Mouse (Mus musculus): ENCODE data around the gene Cfdp1.

Cfdp1 gene

DNA sequence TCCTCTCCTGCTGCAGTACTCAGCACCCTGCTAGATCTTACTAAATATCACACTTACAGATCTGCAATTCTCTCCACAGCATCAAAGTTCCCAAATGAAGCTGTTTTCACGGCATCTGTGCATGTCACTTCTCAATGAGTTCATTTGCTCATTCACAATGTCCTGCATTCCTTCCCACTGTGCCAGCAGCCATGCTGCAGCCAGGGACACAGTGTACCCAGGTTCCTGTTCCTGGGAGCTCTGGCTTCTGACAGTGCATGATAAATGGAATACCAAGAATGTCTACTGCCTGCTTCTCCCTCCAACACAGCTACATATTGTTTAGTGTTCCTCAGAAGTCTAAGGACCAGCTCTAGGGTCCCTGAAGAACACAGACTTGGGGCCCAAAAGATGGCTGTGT lies 57.6 kb downstream of the Cfdp1 start:
- DNase-seq (ENCODE audit: low read depth, low spot score), result no peak

DNA sequence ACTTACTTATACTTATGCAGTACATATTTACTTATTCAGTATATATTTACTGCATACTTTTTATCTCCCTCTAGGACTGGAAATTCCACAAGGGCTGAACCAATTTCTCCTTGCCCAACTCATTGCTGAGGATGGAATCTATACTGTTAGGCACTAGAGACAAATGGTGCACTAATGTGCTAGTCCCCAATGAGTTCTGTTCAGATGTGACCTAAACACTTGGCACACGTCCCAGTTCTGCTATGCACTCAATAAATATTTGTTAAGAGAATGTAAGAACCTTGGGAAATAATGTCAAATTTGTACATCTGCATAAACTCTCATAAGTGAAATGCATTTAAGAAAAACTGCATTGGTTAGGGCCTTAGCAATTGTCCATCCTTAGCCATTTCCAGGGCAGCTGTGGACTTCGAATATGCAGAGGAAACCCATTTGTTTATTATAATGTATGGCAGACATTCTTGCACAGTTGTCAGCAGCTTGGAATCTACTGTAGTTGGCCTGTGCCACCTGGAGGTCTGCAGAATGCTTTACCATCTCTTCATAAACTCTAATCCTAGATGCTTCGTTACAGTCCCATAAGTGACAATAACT lies 60.7 kb downstream of the Cfdp1 start:
- DNase-seq (ENCODE audit: low read depth, low spot score), result no peak

DNA sequence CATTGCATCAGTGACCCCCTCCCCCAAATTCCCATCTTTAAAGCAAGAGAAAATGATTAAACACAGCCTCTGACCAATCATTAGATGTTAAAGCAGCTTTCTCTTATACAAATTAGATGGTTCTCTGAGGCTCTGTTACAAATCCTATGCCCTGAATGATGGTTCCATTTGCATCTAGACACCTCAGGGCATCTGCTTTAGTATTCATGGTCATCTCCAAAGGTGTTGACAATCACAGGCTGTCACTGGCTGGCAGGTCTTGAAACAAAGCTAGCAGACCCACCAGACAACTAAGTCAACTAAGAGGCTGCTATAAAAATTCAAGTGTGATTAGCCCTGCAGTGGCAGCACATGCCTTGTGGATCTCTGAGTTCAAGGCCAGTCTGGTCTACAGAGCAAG lies 64.5 kb downstream of the Cfdp1 start:
- no peak for DNase-seq (ENCODE audit: low read depth, low spot score)

DNA sequence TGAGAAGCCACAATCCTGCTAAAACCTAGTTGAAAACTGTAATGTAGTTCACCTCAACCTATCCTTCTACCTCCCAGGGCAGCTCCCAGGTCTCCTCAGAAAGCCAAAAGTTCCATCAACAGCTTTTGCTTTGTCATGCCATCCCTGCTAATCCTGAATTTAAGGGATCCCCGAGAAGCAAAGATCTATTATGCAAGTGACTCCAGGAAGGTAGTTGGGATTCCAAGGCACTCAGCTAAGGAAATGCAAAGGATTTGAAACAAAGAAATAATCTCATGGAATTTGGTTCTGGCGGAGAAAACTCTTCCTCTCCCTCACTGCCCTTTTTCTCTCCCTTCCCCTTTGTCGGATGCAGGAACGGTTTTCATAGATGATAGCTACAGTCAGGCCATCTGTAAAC lies 64.9 kb downstream of the Cfdp1 start:
- DNase-seq (ENCODE audit: low read depth, low spot score), result no peak

DNA sequence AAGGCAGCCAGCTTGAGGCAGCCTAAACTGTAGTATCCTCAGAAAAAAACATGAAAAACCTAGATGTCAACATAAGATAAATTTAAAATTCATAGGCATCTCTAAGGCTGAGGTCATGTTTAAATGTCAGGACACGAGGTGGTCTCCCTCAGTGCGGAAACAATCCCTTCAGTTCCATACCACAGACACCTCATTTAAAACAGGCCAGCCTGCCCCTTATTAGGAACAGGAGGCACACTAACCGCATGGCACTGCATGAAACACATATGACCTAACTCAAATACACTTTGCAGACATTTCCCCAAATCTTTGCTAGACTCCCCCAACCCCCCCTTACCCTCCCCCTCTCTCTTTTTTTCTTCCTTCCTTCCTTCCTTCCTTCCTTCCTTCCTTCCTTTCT lies 65.6 kb downstream of the Cfdp1 start:
- no peak for DNase-seq (ENCODE audit: low read depth, low spot score)

DNA sequence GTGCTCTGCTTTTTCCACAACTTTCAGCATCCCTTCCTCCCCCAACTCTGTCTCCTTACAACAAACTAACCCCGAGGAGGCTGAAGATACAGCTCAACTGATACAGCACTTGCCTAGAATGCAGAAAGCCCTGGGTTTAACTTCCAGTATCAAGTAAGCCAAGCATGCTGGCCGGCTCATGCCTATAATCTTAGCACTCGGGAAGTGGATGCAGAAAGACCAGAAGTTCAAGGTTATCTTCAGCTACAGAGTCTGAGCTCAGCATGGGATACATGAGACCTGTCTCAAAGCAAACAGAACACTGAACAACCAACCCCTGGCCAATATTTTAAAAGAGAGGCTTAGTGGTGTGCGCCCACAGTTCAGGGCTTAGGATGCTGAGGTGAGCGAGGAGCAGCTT lies 66.0 kb downstream of the Cfdp1 start:
- DNase-seq (ENCODE audit: low read depth, low spot score), result no peak

DNA sequence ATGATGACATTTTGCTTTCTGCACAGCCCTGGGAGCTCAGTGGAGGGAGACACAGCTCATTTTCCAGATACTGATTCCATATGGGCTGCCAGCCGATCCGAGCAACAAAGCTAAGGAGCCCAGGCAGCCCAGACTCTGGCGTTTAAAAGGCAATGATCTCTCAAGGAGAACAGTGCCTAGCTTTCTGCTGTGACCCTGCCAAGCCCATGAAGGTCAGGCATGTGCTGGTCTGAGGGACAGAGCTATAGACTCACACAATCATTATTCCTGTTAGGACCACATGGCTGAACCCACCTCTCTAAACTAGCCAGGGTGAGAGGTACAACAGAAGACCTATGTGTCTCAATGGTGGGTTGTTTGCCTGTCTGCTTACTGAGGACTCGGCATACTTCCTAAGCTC lies 66.4 kb downstream of the Cfdp1 start:
- DNase-seq (ENCODE audit: low read depth, low spot score), result no peak

DNA sequence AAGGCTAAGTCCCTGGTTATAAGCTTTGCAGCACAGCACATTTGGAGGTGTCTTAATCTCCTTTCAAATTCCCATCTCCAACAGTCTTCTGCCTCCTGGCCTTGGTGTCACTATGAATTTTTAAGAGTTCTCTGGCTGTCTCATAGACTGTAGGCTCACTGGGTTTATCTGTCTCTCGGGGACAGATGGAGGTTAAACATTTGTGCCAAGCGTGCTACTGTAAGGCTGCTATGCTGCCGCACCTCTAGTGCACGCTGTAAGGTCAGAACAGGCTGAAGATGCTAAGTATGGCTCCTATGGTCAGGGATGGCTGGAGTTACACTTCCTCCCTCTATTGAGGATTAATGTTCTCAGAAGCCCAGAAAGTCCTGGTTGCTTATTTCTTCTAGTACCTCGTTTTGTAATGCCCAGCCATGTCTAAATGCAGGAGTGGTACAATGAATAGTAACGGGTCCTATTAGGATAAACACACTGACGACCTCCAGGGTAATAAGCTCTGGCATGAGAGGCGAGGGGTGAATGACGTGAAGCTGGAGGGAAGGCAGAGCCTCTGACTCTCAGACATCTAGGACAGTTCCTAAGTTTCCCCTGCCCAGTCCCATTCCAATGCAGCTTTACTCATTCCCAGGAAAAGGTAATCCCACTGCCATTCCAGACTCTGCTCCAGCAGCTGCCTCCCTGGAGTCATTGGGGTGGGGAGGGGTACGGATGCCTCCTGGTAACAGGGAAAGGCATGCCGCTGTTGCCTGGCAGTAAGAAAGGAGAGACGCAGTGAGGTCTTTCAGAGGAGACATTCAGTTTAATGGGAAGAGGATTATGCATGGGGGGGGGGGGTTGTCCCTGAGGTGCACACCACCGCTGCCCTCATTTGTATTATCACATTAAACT lies 67.1 kb downstream of the Cfdp1 start:
- no peak for DNase-seq (ENCODE audit: low read depth, low spot score)

DNA sequence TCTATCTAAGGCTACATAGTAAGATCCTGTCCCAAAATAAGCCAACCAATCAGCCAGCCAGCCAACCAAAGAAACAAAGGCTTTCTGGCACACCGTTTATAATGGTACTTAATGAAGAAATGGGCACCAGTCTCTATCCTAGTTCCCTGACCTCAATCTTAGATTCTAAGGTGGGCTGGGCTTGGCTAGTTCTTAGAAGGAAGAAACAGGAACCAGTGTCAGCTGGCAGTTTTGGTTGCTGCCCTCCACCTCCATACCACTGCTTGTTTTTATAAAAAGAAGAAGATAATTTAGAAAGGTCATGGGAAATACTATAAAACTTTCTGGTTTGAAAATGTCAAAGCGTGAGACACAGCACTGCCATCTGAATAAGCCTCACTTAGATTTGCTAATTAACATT lies 68.0 kb downstream of the Cfdp1 start:
- DNase-seq (ENCODE audit: low read depth, low spot score), result no peak

DNA sequence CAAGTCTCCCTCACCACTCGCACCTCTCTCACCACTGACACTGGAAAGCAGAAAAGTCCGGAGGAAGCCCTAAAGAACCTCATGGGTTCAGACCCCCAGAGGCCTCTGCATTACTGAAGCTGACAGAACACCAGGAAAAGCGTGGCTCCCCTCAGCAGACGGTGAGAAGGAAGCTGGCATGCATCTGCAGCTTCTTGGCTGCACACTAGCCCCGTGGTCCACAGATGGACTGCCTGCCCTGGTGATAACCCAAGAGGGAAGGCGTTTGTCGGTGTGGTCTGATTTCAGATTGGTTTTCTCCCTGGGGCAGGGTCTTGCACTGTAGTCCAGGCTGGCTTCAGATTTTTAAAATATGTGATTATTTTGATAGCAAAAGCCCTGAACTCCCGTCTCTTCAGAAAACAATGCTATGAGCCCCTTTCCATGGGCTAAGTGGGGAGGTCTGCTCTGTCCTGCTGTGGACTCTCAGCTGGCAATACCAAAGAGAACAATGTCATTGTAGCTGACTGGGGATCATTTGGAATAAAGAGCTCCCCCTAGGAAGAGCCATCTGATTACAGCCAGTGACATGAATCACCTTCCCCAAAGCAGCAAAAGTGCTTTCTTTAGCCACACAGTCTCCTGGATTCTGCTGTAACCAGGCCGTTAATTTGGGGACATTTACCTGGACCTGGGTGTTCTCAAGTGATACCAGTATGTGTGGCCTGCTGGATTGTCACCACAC lies 71.3 kb downstream of the Cfdp1 start:
- DNase-seq (ENCODE audit: low read depth, low spot score), result no peak

DNA sequence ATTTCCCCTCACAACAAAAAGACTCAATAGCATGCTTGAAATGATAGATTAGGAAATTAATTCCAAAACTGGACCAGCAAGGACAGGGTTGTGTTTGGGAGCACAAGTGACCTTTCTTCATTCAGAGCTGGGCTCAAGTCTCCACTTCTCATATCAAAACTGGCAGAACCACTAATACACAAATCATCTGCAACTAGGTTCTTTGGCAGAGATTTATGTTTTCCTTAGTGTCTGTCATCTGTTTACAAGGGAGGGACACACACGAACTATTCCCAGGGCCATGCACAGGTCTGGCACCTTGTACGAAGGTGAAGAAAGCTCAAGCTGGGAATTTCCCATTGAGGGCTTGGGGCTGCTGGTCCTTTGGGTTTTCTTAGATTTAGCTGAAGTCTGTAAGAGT lies 71.9 kb downstream of the Cfdp1 start:
- no peak for DNase-seq (ENCODE audit: low read depth, low spot score)

DNA sequence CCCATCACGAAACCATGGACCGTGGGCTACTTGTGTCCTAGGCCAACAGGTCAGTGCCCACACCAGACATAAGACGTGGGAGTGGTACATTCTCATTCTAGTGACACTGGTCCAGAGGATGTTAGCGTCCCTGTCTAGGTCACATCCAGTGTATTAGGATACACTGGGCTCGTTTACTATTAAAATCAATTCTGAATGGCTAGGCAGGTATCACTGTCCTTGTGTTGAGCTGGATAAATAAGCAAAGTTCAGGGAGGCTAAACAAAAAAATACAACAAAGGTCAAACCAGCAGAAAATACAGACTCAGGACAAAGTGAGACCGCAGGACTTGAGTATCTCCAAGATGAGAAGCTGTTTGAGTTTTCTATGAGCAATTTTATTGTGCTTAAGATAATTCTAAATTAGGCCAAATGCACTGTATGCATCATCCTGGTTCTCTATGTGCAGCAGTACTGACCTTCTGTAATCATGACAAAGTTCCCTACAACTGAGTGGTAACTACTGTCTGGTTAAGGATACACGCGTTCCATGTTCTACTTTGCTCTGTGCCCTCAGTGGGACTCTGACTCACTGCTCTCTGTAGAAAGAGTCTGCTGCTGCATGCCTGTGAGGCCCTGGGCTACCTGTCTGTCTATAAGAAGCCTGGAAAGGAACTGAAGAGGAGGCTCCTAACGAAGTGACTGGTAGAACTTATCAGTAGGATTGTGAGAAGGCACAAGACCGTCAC lies 73.2 kb downstream of the Cfdp1 start:
- no peak for DNase-seq (ENCODE audit: low read depth, low spot score)

DNA sequence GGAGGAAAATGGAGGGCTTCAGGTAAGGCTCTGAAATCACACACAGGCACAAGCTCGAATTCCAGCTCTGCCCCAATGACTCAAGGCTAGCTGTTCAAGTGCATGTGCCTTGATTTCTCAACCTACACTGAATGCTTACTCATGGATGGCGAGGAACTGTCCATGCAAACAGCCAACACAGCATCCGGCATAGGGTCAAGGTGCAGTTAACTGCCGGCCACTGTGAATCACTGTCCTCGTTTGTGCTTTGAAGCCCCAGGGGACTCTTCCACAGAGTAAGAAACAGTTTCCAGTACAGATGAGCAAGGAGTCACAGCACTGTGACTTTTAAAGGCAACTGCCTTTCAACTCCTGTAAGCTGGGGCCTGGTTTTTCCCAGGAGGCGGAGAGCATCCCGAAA lies 74.4 kb downstream of the Cfdp1 start:
- no peak for DNase-seq (ENCODE audit: low read depth, low spot score)

DNA sequence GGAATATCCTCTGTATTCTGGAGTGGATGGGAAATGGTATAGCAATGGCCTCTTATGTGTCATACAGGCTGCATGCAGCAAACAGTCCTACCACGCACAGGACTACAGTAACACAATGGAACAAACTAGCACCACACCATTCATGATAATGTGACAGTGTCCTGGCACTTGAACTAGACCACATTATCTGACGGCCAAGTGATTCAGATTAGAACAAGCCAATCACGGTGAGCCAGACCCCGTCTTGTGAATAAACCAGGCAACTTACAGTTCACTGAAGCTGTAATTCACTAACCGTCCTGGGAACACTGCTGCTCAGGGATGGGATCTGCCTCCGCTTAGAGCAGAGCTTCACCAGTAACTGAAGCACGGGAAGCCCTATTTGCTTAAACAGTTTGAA lies 75.3 kb downstream of the Cfdp1 start:
- no peak for DNase-seq (ENCODE audit: low read depth, low spot score)

DNA sequence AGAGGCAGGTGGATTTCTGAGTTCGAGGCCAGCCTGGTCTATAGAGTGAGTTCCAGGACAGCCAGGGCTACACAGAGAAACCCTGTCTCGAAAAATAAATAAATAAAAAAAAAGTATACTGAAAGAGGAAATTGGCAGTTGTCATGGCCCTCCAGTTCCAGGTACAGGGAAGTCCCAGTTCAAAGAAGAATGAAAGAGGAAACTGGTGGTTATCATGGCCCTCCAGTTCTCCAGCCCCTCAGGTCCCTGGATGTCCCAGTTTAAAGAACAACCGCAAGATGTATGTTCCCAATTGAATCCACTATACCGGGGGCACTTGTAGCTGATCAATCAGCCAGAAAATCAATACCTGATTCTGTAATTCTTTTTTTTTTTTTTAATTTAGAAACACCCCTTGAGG lies 77.6 kb downstream of the Cfdp1 start:
- DNase-seq (ENCODE audit: low read depth, low spot score), result no peak

DNA sequence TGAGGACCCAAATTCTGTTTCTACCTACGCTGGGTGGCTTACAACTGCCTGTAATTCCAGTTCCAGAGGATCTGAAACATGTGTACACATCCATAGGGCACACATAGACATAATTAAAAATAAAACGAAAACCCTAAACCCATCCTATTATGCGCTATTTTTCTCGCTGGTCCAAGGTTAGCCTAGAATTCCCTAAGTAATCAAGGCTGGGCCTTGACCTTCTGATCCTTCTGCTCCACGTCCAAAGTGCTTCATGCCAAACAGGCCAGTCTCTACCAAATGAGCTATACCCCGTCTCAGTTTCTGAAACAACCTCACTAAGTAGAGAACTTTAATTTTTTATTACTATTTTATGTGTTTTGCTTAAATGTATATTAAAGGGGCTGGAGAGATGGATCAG lies 78.3 kb downstream of the Cfdp1 start:
- DNase-seq (ENCODE audit: low read depth, low spot score), result no peak

DNA sequence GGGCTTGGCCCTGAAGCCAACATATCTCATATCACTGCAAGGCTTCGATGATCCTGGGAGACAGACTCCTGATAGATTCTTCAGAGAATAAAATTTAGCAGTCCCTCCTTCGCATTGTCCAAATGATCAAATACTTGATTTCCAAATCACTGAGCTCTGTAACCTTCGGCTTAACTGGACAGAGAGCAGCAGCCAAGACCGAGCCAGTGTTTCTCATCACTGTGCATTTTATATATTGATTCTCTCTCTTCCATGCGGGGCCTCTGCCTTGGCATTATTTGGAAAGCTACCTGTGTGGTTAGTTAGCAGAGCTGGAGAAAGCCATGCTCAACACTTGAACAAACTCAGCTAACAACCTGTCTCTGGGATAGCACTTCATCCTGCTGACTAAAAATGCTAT lies 80.6 kb downstream of the Cfdp1 start:
- no peak for DNase-seq (ENCODE audit: low read depth, low spot score)

DNA sequence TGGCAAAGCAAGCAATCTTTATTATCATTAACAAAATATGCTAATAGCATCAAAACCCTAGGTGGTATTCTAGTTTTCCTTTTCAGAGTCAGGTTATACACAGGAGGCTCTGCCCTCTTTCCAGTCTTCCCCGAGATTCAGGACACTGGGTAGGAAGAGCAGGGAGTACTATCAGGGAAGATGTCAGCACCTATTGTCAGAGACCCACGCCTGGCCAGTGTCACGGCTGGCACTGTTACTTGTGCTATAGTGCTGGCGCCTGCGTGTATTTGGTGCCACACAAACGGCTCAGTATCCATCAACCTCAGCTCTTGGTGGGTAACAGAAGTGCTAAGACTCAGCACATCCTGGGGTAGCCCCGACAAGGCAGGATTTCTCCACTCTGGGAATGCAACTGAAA lies 81.0 kb downstream of the Cfdp1 start:
- no peak for DNase-seq (ENCODE audit: low read depth, low spot score)

DNA sequence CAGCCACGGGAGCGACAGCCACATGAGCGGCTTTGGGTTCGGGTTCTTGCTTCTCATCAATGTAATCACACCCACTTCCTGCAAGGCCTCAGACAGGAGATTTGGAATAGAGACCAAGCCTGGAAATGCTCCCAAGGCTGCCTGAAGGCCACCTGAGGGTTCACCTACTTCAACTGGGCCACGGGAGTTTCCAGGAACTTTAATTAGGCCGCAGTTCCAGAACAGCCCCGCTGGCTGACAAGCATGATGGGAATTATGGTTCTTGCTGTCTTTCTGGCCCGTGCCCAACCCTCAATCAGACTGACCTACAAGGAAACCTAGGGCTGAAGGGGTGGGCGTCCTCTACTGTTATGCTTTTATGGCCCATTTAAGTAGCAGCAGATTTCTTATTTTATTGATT lies 82.0 kb downstream of the Cfdp1 start:
- DNase-seq (ENCODE audit: low read depth, low spot score), result no peak

DNA sequence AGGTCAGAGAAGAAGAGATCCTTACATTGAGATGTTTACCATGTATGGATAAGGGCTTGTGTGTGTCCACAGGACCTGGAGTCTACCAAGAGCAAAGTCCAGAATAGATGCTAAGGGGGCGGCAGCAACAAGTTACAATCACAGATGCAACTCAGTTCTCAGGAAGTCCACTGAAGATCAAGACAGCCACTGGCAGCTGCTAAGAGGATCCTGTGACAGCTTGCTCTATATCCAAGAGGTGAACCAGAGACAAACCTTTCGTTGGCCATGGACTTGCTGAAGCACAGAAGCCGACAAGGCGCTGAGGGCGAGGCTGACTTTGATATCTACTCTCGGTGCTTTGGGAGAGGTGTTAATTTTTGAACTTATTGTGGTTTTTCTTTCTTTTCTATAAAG lies 82.5 kb downstream of the Cfdp1 start:
- no peak for DNase-seq (ENCODE audit: low read depth, low spot score)

DNA sequence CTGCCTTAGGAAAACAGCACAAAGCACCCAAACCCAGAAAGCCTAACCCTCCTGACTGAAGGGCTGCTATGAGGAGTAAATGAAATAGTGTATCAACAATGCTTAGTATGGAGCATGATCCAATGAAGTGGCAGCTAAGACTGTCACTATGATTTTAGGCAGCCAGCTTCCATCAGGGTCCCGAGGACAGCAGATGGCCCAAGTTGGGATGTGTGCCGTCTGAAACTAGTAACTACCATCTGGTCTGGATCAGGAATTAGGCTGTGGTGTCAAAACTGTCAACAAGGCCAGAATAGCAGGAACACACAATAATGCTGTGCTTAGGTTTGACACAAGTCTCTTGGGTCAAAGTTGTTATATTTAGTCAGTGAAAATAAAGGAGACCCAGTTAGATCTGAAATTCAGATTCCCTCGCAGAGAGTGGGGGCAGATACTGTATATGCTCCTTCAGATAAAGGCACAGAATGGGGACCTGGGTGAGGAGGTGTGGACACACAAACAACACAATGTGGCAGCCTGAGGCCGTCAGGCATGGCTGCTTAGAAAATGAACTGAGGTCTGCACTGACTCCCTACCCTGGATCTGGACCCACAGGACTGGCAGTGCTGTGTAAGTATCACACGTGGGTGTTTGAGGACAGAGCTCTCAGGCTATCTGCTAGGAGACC lies 83.0 kb downstream of the Cfdp1 start:
- DNase-seq (ENCODE audit: low read depth, low spot score), result no peak
